Mouse (Mus musculus): Measurements from ENCODE around the gene Cdh16. TPM values are rescaled to one million over a fixed set of nuclear protein-coding genes. Genes with fewer than 3 reads are reported as not detected.
A peak's percentile ranks its signal among the peaks of the same experiment; 100 is the strongest.

The Cdh16 gene
- polyA plus RNA-seq, 1 experiment from 2014 or later = not detected

DNA sequence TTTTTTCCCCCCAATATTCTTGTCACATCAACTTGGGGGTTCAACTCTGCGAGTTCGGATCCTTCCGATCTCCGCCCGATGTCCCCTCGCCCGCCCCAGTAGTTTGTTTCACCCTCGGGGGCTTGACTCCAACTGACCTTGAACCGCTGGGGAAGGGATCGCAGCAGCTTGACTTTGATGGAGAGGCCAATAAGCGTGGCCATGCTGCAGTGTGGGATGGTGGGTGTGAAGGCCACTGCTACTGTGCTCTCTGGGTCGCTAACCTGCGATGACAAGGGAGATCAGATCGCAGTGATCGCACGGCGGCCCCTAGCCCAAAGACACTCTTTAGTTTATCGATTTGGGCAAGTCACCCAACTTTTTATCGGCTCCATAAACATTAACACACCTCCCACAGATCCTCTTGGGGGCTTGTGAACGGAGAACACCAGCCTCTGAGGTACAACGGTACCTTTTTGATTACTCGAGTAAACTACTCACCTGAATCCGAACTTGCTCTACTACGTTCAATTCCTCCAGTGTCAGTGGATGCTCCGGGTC, 16.7 kb upstream of the Cdh16 start:
- Histone ChIP-seq H3K36me3 (ENCODE audit: control insufficient read depth, insufficient read depth) (peaks cover 8% of the 10 kb centered on the region), H3K9me3 (ENCODE audit: control insufficient read depth) (no peaks in the 10 kb centered on the region), H3K4me3 (ENCODE audit: low read depth, low read length) (peak overlapping the region; percentile 88), H3K27me3 (replicated peaks; ENCODE audit: control insufficient read depth, insufficient read depth, low read length) (no peaks in the 10 kb centered on the region), H3K9ac (ENCODE audit: low read depth, low read length) (peak overlapping the region; percentile 71), H3K27ac (ENCODE audit: low read depth, low read length) (no peak overlapping the region; the same call in 1 of the 2 replicates), H3K4me1 (replicated peaks; ENCODE audit: control insufficient read depth, insufficient read depth, low read length) (peaks cover 8% of the 10 kb centered on the region; the same call in 1 of the 2 replicates), H3K4me2 (replicated peaks; ENCODE audit: low read depth) (peak overlapping the region; percentile 80)
- 6% methylated on average over 25 of the region's 25 CpGs for WGBS
- no peak for ATAC-seq
- TF ChIP-seq CTCF (IDR thresholded peaks at IDR 0.05; ENCODE audit: low read depth) = no peak

DNA sequence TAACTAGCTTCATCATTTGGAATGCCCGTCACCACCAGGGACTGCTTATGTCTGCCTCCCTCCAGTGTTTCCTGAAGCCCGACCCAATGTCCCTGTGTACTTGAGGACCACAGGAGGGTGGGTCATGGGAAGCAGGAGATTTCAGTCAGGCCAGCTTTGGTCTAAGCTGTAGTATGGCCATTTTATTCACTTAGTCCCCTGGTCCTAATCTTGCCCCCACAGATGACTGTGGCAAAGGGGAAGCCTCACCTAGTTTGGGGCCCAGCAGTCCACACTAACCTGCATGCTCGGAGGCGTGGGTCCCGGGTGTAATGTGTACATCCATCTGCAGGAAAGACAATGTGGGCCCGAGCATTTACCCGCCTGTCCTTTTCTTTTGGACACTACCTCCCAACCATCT, 16.0 kb upstream of the Cdh16 start:
- no peak for TF ChIP-seq CTCF (IDR thresholded peaks at IDR 0.05; ENCODE audit: low read depth)
- no peak for ATAC-seq
- 57% methylated on average over 7 of the region's 7 CpGs for WGBS
- Histone ChIP-seq H3K9ac (ENCODE audit: low read depth, low read length) (no peak overlapping the region), H3K9me3 (ENCODE audit: control insufficient read depth) (no peaks in the 10 kb centered on the region), H3K4me1 (replicated peaks; ENCODE audit: control insufficient read depth, insufficient read depth, low read length) (peaks cover 8% of the 10 kb centered on the region; the same call in 1 of the 2 replicates), H3K4me3 (ENCODE audit: low read depth, low read length) (peak overlapping the region; percentile 88; the same call in 1 of the 2 replicates), H3K4me2 (replicated peaks; ENCODE audit: low read depth) (peak overlapping the region; percentile 80), H3K27me3 (replicated peaks; ENCODE audit: control insufficient read depth, insufficient read depth, low read length) (no peaks in the 10 kb centered on the region), H3K36me3 (ENCODE audit: control insufficient read depth, insufficient read depth) (peaks cover 12% of the 10 kb centered on the region), H3K27ac (ENCODE audit: low read depth, low read length) (no peak overlapping the region)

DNA sequence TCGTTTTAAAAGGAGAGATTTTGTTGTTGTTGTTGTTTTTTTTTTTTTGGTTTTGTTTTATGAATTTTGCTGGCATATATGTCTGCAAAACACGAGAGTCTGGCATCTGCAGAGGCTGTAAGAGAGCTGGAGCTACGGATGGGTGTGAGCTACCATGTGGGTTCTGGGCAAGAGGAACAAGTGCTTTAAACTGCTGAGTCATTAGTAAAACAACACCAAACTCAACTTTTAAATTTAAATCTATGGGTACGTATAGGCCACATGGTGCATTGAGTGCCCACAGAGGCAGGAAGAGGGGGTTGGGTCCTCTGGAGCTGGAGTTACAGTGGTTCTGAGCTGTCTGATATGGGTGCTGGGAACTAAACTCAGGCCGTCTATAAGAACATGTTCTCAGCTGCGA, 13.8 kb upstream of the Cdh16 start:
- Histone ChIP-seq H3K4me3 (ENCODE audit: low read depth, low read length) (no peak overlapping the region), H3K9me3 (ENCODE audit: control insufficient read depth) (no peaks in the 10 kb centered on the region), H3K4me1 (replicated peaks; ENCODE audit: control insufficient read depth, insufficient read depth, low read length) (peaks cover 8% of the 10 kb centered on the region; the same call in 1 of the 2 replicates), H3K9ac (ENCODE audit: low read depth, low read length) (no peak overlapping the region), H3K36me3 (ENCODE audit: control insufficient read depth, insufficient read depth) (peaks cover 12% of the 10 kb centered on the region), H3K27me3 (replicated peaks; ENCODE audit: control insufficient read depth, insufficient read depth, low read length) (no peaks in the 10 kb centered on the region), H3K27ac (ENCODE audit: low read depth, low read length) (no peak overlapping the region), H3K4me2 (replicated peaks; ENCODE audit: low read depth) (no peak overlapping the region)
- TF ChIP-seq CTCF (IDR thresholded peaks at IDR 0.05; ENCODE audit: low read depth) = no peak
- ATAC-seq = no peak
- 92% methylated on average over 6 of the region's 6 CpGs for WGBS

DNA sequence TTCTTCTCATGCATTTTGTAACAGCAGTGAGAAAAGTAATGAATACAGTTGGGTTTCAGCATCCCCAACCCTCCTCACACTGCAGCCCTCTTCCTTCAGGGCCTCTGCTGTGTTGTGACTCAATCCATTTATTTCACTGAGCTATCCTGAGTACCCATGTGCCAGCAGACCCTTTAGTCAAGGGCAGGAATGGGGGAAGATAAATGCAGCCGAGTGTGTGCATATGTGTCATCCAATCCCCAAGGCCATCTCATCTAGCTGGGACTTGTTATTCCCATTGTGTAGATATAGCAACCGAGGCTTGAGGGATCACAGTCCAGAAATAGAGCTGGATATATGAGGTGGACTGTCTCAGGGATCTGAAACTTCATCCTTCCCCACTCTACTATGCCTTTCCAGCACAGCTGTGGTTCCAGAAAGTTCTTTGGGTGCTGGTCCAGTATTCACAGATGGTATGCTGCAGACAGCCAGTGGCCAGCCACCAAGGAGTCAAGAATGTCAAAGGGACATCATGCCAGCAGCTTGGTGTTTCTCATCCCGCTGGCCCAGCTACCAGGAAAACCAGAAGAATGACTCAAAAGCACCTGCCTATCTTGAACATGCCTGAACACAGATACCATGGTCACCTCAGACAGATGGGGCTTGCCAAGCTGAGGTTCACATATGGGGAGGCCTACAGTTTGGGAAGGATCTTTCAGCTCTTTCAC, 11.0 kb upstream of the Cdh16 start:
- H3K9ac ChIP-seq (ENCODE audit: low read depth, low read length) = no peak overlapping the region
- H3K9me3 ChIP-seq (ENCODE audit: control insufficient read depth) = no peaks in the 10 kb centered on the region
- WGBS = 85% methylated on average over 3 of the region's 3 CpGs
- no peak overlapping the region for H3K27ac ChIP-seq (ENCODE audit: low read depth, low read length)
- peaks cover 12% of the 10 kb centered on the region for H3K36me3 ChIP-seq (ENCODE audit: control insufficient read depth, insufficient read depth)
- H3K4me1 ChIP-seq (replicated peaks; ENCODE audit: control insufficient read depth, insufficient read depth, low read length) = 0 out of 2 replicates have a peak, but pooled peaks cover 8% of the 10 kb centered on the region
- no peak overlapping the region for H3K4me2 ChIP-seq (replicated peaks; ENCODE audit: low read depth)
- H3K27me3 ChIP-seq (replicated peaks; ENCODE audit: control insufficient read depth, insufficient read depth, low read length) = peaks cover 14% of the 10 kb centered on the region; the same call in 1 of the 2 replicates
- no peak overlapping the region for H3K4me3 ChIP-seq (ENCODE audit: low read depth, low read length)
- no peak for TF ChIP-seq CTCF (IDR thresholded peaks at IDR 0.05; ENCODE audit: low read depth)
- no peak for ATAC-seq

DNA sequence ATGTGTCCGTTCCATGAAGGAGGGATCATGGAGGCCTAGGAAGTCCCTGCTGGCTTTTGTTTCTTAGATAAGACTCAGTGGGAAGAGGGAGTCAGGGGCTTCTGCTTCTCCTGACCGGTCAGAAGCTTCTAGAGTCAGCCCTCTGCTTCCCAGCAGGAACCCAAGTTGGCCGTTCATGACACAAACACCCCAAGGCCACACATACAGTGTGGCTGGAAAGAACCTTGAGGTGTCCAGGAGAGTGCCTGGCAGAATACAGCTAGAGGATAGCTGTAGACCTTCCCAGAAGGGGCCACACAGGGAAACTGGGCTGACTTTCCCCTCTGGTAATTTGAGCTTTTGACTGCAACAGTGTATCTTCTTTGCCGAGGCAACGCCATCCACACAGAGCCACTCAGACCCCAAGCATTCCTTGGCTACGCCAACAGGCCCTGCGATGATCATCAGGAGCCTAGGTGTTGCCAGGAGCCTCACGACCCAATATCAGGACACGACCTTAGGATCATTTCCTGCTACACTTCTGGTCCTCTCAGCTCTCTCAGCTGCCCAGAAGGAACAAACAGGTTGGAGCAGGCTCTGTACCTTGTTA, 9.1 kb upstream of the Cdh16 start:
- no peak overlapping the region for H3K9ac ChIP-seq (ENCODE audit: low read depth, low read length)
- 50% methylated on average over 9 of the region's 9 CpGs for WGBS
- H3K36me3 ChIP-seq (ENCODE audit: control insufficient read depth, insufficient read depth) = peaks cover 4% of the 10 kb centered on the region; the same call in 1 of the 2 replicates
- 0 out of 2 replicates have a peak, but pooled peaks cover 8% of the 10 kb centered on the region for H3K4me1 ChIP-seq (replicated peaks; ENCODE audit: control insufficient read depth, insufficient read depth, low read length)
- no peak overlapping the region for H3K27ac ChIP-seq (ENCODE audit: low read depth, low read length)
- H3K9me3 ChIP-seq (ENCODE audit: control insufficient read depth) = no peaks in the 10 kb centered on the region
- H3K27me3 ChIP-seq (replicated peaks; ENCODE audit: control insufficient read depth, insufficient read depth, low read length) = peaks cover 22% of the 10 kb centered on the region; the same call in 1 of the 2 replicates
- no peak for ATAC-seq
- no peak overlapping the region for H3K4me3 ChIP-seq (ENCODE audit: low read depth, low read length)
- TF ChIP-seq CTCF (IDR thresholded peaks at IDR 0.05; ENCODE audit: low read depth) = no peak
- no peak overlapping the region for H3K4me2 ChIP-seq (replicated peaks; ENCODE audit: low read depth)

DNA sequence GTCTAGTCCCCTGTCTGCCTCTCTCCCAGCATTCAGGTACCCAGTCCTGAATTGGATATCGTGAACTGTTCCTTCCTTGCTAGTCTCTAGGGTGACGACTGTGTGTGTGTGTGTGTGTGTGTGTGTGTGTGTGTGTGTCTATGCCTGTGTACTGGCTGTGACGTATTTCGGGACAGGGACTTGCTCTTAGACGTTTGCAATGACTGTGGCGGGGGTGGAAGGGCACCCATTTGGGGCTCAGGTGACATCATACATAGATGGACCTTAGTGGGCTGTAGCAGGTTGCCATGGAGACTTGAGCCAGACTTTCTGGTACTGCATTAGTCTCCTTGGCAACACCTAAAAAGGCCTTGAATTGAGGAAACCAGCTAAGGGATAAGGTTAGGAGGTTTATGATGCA, 8.3 kb upstream of the Cdh16 start:
- H3K4me2 ChIP-seq (replicated peaks; ENCODE audit: low read depth) = no peak overlapping the region
- H3K4me3 ChIP-seq (ENCODE audit: low read depth, low read length) = no peak overlapping the region
- ATAC-seq = no peak
- no peaks in the 10 kb centered on the region for H3K9me3 ChIP-seq (ENCODE audit: control insufficient read depth)
- H3K27me3 ChIP-seq (replicated peaks; ENCODE audit: control insufficient read depth, insufficient read depth, low read length) = peaks cover 22% of the 10 kb centered on the region; the same call in 1 of the 2 replicates
- 0 out of 2 replicates have a peak, but pooled peaks cover 5% of the 10 kb centered on the region for H3K4me1 ChIP-seq (replicated peaks; ENCODE audit: control insufficient read depth, insufficient read depth, low read length)
- WGBS = 73% methylated on average over 6 of the region's 6 CpGs
- H3K36me3 ChIP-seq (ENCODE audit: control insufficient read depth, insufficient read depth) = peaks cover 4% of the 10 kb centered on the region; the same call in 1 of the 2 replicates
- no peak overlapping the region for H3K27ac ChIP-seq (ENCODE audit: low read depth, low read length)
- H3K9ac ChIP-seq (ENCODE audit: low read depth, low read length) = no peak overlapping the region
- no peak for TF ChIP-seq CTCF (IDR thresholded peaks at IDR 0.05; ENCODE audit: low read depth)
